Comparison of ENCODE assay signal across 8 mouse cellular contexts in the genomic region with DNA sequence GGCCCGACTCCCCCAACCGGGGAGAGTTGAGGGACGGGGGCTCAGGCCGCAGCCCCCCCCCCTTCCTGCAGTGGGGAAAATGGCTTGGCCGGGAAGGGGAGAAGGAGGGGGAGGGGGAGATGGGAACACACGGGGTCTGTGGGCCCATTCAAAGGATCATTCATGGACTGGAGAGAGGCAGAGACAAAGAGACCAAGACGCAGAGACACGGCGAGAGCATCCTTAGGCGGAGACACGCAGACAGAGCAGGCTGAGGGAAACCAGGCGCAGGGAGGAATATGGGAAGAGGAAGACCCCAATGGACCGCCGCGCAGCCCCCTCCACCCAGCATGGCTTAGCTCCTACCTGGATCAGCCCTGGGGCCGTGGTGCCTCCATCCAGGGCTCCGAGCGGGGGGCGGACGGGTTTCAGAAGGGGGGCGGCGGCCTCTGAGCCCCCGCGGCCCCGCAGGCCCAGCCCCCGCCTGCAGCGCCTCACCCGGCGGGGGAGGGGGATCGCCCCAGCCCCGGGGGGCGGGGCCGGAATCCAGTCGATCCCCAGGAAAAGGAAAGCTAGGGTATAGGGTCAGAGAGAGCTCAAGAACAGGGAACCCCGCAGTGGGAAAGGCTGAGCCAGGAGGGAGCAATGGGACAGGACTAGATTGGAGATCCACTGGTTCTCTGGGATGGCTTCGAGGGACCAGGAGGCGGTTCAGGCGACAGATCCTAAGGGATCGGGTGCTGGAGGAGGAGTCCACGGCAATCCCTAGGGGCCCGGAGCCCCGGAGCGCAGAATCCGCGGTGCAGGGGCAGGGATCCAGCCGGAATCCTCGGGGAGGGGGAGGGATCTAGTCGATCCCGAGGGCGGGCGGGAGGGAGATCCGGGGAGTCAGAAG. TPM values are rescaled to one million over a fixed set of nuclear protein-coding genes. Genes with fewer than 3 reads are reported as not detected.
A peak's percentile ranks its signal among the peaks of the same experiment; 100 is the strongest.
DNase-seq lines count a peak whose midpoint lies in the region; ATAC-seq and TF ChIP-seq lines count a peak whose summit lies in the region.

No protein-coding gene starts in this region.

- peaks cover 3% of the 10 kb centered on the region; the same call in 1 of the 2 replicates for H3K4me1 ChIP-seq in embryonic fibroblast, embryonic 13.5 days (ENCODE audit: control insufficient read depth, insufficient read depth, low read length)
- H3K4me1 ChIP-seq in heart, embryonic 16.5 days (ENCODE audit: control insufficient read depth, insufficient read depth, low read length), result peaks cover 24% of the 10 kb centered on the region

- no peaks in the 10 kb centered on the region for H3K9me3 ChIP-seq in heart, embryonic 16.5 days (replicated peaks; ENCODE audit: control insufficient read depth, low read length)

- WGBS in heart, embryonic 16.5 days, result 2% methylated on average over 52 of the region's 52 CpGs

- DNase-seq in heart, adult 11 months, result peak; percentile 98
- no peak for DNase-seq in heart, postnatal 25 days (ENCODE audit: low spot score)
- peak; percentile 23 for DNase-seq in adipocyte (ENCODE audit: low spot score)
- DNase-seq in layer of hippocampus, adult 9-11 months, result peak; percentile 44
- peak; percentile 41 for DNase-seq in mesoderm, embryonic 11.5 days (ENCODE audit: low read depth, low spot score)
- DNase-seq in testis, postnatal 10 days (ENCODE audit: low spot score), result peak; percentile 70

- no peak for TF ChIP-seq CTCF in embryonic fibroblast, embryonic 13.5 days (IDR thresholded peaks at IDR 0.05; ENCODE audit: borderline replicate concordance, insufficient read depth, low read length)

- H3K9ac ChIP-seq in heart, embryonic 16.5 days (ENCODE audit: low read length), result peak overlapping the region; percentile 79

- no peak overlapping the region for H3K27ac ChIP-seq in embryonic fibroblast, embryonic 13.5 days (ENCODE audit: insufficient read depth, low read length)
- peak overlapping the region; percentile 47 for H3K27ac ChIP-seq in heart, embryonic 16.5 days (ENCODE audit: low read length)

- peak overlapping the region; percentile 76 for H3K4me3 ChIP-seq in embryonic fibroblast, embryonic 13.5 days (ENCODE audit: insufficient read depth, low read length)
- peak overlapping the region; percentile 74 for H3K4me3 ChIP-seq in heart, embryonic 16.5 days (ENCODE audit: low read length)

- intact Hi-C loops in heart, postnatal 25 days (cut with DNase I), result loop anchor here (2.0 kb wide), 1 partner anchor 38 kb away; no protein-coding TSS in a partner anchor

- H3K36me3 ChIP-seq in heart, embryonic 16.5 days (ENCODE audit: control insufficient read depth, insufficient read depth), result no peaks in the 10 kb centered on the region

- ATAC-seq in heart, embryonic 16.5 days (replicated peaks; ENCODE audit: extremely low read depth, insufficient read depth, low FRiP score), result no peak

- TF ChIP-seq POLR2A in embryonic fibroblast, embryonic 13.5 days (IDR thresholded peaks at IDR 0.05; ENCODE audit: low read depth, low read length), result no peak

- H3K27me3 ChIP-seq in heart, embryonic 16.5 days (ENCODE audit: control insufficient read depth, insufficient read depth, low read length), result peaks cover 28% of the 10 kb centered on the region

- H3K4me2 ChIP-seq in heart, embryonic 16.5 days (ENCODE audit: low read depth, low read length), result peak overlapping the region; percentile 73

RNA-seq across cellular contexts. Expression of a gene that starts 0.6 kb away (rescaled TPM):
- total RNA-seq in heart, postnatal 25 days (2021), result 1 to 10 TPM; 4.4 to 5.4 TPM
- 33.8 and 42.0 TPM in 2 replicates for polyA plus RNA-seq in embryonic fibroblast, embryonic 13.5 days (2011; ENCODE audit: insufficient read length, low read depth, missing spikeins)
- polyA plus RNA-seq in heart, embryonic 16.5 days (2015; fragmentation: Nextera tagmentation; extraction: Ambion mirVana), result 1.6 and 2.0 TPM in 2 replicates

RNA-seq across cellular contexts. Expression of a gene that starts 1.4 kb away (rescaled TPM):
- 100 to 1,000 TPM; 186 to 199 TPM for total RNA-seq in heart, postnatal 25 days (2021)
- 72.1 and 94.8 TPM in 2 replicates for polyA plus RNA-seq in embryonic fibroblast, embryonic 13.5 days (2011; ENCODE audit: insufficient read length, low read depth, missing spikeins)
- 258 and 323 TPM in 2 replicates for polyA plus RNA-seq in heart, embryonic 16.5 days (2015; fragmentation: Nextera tagmentation; extraction: Ambion mirVana)

RNA-seq across cellular contexts. Expression of a gene that starts 9.2 kb away (rescaled TPM):
- 10 to 100 TPM; 24.4 to 24.9 TPM for total RNA-seq in heart, postnatal 25 days (2021)
- polyA plus RNA-seq in embryonic fibroblast, embryonic 13.5 days (2011; ENCODE audit: insufficient read length, low read depth, missing spikeins), result 120 and 128 TPM in 2 replicates
- polyA plus RNA-seq in heart, embryonic 16.5 days (2015; fragmentation: Nextera tagmentation; extraction: Ambion mirVana), result 72.1 and 74.9 TPM in 2 replicates

RNA-seq across cellular contexts. Expression of a gene that starts 15.0 kb away (rescaled TPM):
- total RNA-seq in heart, postnatal 25 days (2021), result not detected
- polyA plus RNA-seq in embryonic fibroblast, embryonic 13.5 days (2011; ENCODE audit: insufficient read length, low read depth, missing spikeins), result not detected in 2 replicates
- not detected in 2 replicates for polyA plus RNA-seq in heart, embryonic 16.5 days (2015; fragmentation: Nextera tagmentation; extraction: Ambion mirVana)

RNA-seq across cellular contexts. Expression of a gene that starts 18.7 kb away (rescaled TPM):
- not detected for total RNA-seq in heart, postnatal 25 days (2021)
- not detected in 2 replicates for polyA plus RNA-seq in embryonic fibroblast, embryonic 13.5 days (2011; ENCODE audit: insufficient read length, low read depth, missing spikeins)
- not detected in 2 replicates for polyA plus RNA-seq in heart, embryonic 16.5 days (2015; fragmentation: Nextera tagmentation; extraction: Ambion mirVana)

Comparison
In these comparisons a context has a peak if more than half of its experiments do, and no peak if none do; other contexts are left out.
1. RNA of a gene that starts 0.6 kb away (polyA plus RNA-seq): 33.8 to 42.0 TPM in embryonic fibroblast, embryonic 13.5 days; 1.6 to 2.0 TPM in heart, embryonic 16.5 days; every median in the first group is over 10 times any median in the second.